Comparison of ENCODE assay signal across 9 mouse cellular contexts in genomic region chr15:88866934-88867356, GRCm38 (mm10). TPM values are rescaled to one million over a fixed set of nuclear protein-coding genes. Genes with fewer than 3 reads are reported as not detected.
A peak's percentile ranks its signal among the peaks of the same experiment; 100 is the strongest.
DNase-seq lines count a peak whose midpoint lies in the region; ATAC-seq and TF ChIP-seq lines count a peak whose summit lies in the region.
"Had no signal": no experiment of that assay in that cellular context is flagged by ENCODE, and none has a peak within 500 bp of the region (broad histone marks: within the 10 kb centered on the region; RNA-seq: fewer than 3 reads in every experiment).

No protein-coding gene starts in this region.

- peaks cover 38% of the 10 kb centered on the region for H3K4me1 ChIP-seq in embryonic facial prominence, embryonic 15.5 days
- H3K4me1 ChIP-seq in liver, embryonic 13.5 days (replicated peaks): peaks cover 74% of the 10 kb centered on the region

- no peaks in the 10 kb centered on the region for H3K9me3 ChIP-seq in embryonic facial prominence, embryonic 15.5 days (replicated peaks)
- no peaks in the 10 kb centered on the region for H3K9me3 ChIP-seq in liver, embryonic 13.5 days (replicated peaks)

- no peak overlapping the region for H3K9ac ChIP-seq in embryonic facial prominence, embryonic 15.5 days
- no peak overlapping the region for H3K9ac ChIP-seq in liver, embryonic 13.5 days
- H3K9ac ChIP-seq: neural tube, embryonic 12.5 days had no signal

- intact Hi-C loops in left cerebral cortex, adult 2 months (cut with DNase I): no loop called here
- intact Hi-C loops in left cerebral cortex, postnatal 36 days (cut with DNase I): no loop called here
- intact Hi-C loops in left cerebral cortex, postnatal 4 days (cut with DNase I): no loop called here

- no peaks in the 10 kb centered on the region for H3K27me3 ChIP-seq in embryonic facial prominence, embryonic 15.5 days
- H3K27me3 ChIP-seq in liver, embryonic 13.5 days: no peaks in the 10 kb centered on the region
- H3K27me3 ChIP-seq: neural tube, embryonic 12.5 days had no signal

- DNase-seq in adrenal gland, adult (ENCODE audit: inconsistent age in 2 of 2, low spot score in 1 of 2): peak; percentile 72 to 88
- DNase-seq in adrenal gland, postnatal 4 days (ENCODE audit: low spot score in 2 of 2): no peak
- no peak for DNase-seq in left cerebral cortex, adult 2 months (ENCODE audit: extremely low spot score in 1 of 2, low spot score in 2 of 2)
- DNase-seq in left cerebral cortex, postnatal 36 days (ENCODE audit: low spot score in 2 of 2): no peak
- no peak for DNase-seq in liver, embryonic 13.5 days
- no peak for DNase-seq in left cerebral cortex, postnatal 4 days
- DNase-seq in layer of hippocampus, adult 9-10 months (ENCODE audit: low spot score): no peak

- 48% methylated on average over 7 of the region's 7 CpGs for WGBS in embryonic facial prominence, embryonic 15.5 days
- 42% methylated on average over 7 of the region's 7 CpGs for WGBS in liver, embryonic 13.5 days (ENCODE audit: insufficient replicate concordance)

- TF ChIP-seq CTCF in left cerebral cortex, adult 2 months (IDR thresholded peaks at IDR 0.05): no peak

- H3K4me3 ChIP-seq in left cerebral cortex, adult 2 months: no peak overlapping the region
- no peak overlapping the region for H3K4me3 ChIP-seq in embryonic facial prominence, embryonic 15.5 days (replicated peaks)
- no peak overlapping the region for H3K4me3 ChIP-seq in liver, embryonic 13.5 days (replicated peaks)
- H3K4me3 ChIP-seq: neural tube, embryonic 12.5 days had no signal

- peak overlapping the region; percentile 59 for H3K27ac ChIP-seq in left cerebral cortex, adult 2 months
- H3K27ac ChIP-seq in embryonic facial prominence, embryonic 15.5 days (replicated peaks): peak overlapping the region; percentile 40; the same call in 1 of the 2 replicates
- peak overlapping the region; percentile 56 for H3K27ac ChIP-seq in liver, embryonic 13.5 days
- H3K27ac ChIP-seq: neural tube, embryonic 12.5 days had no signal

- peaks cover 21% of the 10 kb centered on the region for H3K36me3 ChIP-seq in embryonic facial prominence, embryonic 15.5 days
- H3K36me3 ChIP-seq in liver, embryonic 13.5 days: peaks cover 24% of the 10 kb centered on the region

- no peak overlapping the region for H3K4me2 ChIP-seq in embryonic facial prominence, embryonic 15.5 days (replicated peaks)
- H3K4me2 ChIP-seq in liver, embryonic 13.5 days: no peak overlapping the region
- H3K4me2 ChIP-seq: neural tube, embryonic 12.5 days had no signal

- ATAC-seq in embryonic facial prominence, embryonic 15.5 days (ENCODE audit: insufficient number of reproducible peaks, low FRiP score, low TSS enrichment, low read depth): no peak
- ATAC-seq in liver, embryonic 13.5 days (ENCODE audit: low read depth): no peak

RNA-seq across cellular contexts. Expression of gene Pim3, which starts 5.0 kb away (rescaled TPM):
- 10 to 100 TPM; 45.9 to 48.8 TPM for total RNA-seq in adrenal gland, postnatal 4 days (2021)
- total RNA-seq in left cerebral cortex, adult 2 months (2021): 10 to 100 TPM; 46.8 to 50.0 TPM
- total RNA-seq in left cerebral cortex, postnatal 36 days (2021): 10 to 100 TPM; 35.0 to 51.0 TPM
- 63.0 and 64.8 TPM in 2 replicates for polyA plus RNA-seq in embryonic facial prominence, embryonic 15.5 days (2015; fragmentation: Nextera tagmentation; extraction: Ambion mirVana)
- 13.8 and 15.1 TPM in 2 replicates for polyA plus RNA-seq in liver, embryonic 13.5 days (2015; fragmentation: Nextera tagmentation; extraction: Ambion mirVana)
- total RNA-seq in left cerebral cortex, postnatal 4 days (2021): 10 to 100 TPM; 44.6 to 49.3 TPM

RNA-seq across cellular contexts. Expression of gene Creld2, which starts 47.5 kb away (rescaled TPM):
- 10 to 100 TPM; 28.0 to 36.1 TPM for total RNA-seq in adrenal gland, postnatal 4 days (2021)
- total RNA-seq in left cerebral cortex, adult 2 months (2021): 10 to 100 TPM; 22.1 to 26.3 TPM
- 10 to 100 TPM; 17.5 to 26.0 TPM for total RNA-seq in left cerebral cortex, postnatal 36 days (2021)
- polyA plus RNA-seq in embryonic facial prominence, embryonic 15.5 days (2015; fragmentation: Nextera tagmentation; extraction: Ambion mirVana): 86.5 and 87.7 TPM in 2 replicates
- polyA plus RNA-seq in liver, embryonic 13.5 days (2015; fragmentation: Nextera tagmentation; extraction: Ambion mirVana): 49.6 and 55.4 TPM in 2 replicates
- 10 to 100 TPM; 26.2 to 35.6 TPM for total RNA-seq in left cerebral cortex, postnatal 4 days (2021)

RNA-seq across cellular contexts. Expression of gene Alg12, which starts 47.8 kb away (rescaled TPM):
- total RNA-seq in adrenal gland, postnatal 4 days (2021): 10 to 100 TPM; 15.8 to 16.6 TPM
- total RNA-seq in left cerebral cortex, adult 2 months (2021): 10 to 100 TPM; 13.3 to 14.4 TPM
- 10 to 100 TPM; 12.8 to 15.7 TPM for total RNA-seq in left cerebral cortex, postnatal 36 days (2021)
- 10.7 and 14.2 TPM in 2 replicates for polyA plus RNA-seq in embryonic facial prominence, embryonic 15.5 days (2015; fragmentation: Nextera tagmentation; extraction: Ambion mirVana)
- 5.6 and 6.3 TPM in 2 replicates for polyA plus RNA-seq in liver, embryonic 13.5 days (2015; fragmentation: Nextera tagmentation; extraction: Ambion mirVana)
- 10 to 100 TPM; 10.1 to 11.5 TPM for total RNA-seq in left cerebral cortex, postnatal 4 days (2021)

Comparison
In these comparisons a context has a peak if more than half of its experiments do, and no peak if none do; other contexts are left out.
1. DNase-seq: peak in adrenal gland, adult (2 of 2); none in adrenal gland, postnatal 4 days (0 of 2), left cerebral cortex, adult 2 months (0 of 2), left cerebral cortex, postnatal 36 days (0 of 2), liver, embryonic 13.5 days (single experiment), left cerebral cortex, postnatal 4 days (single experiment) and layer of hippocampus, adult 9-10 months (single experiment).
2. Peak in every context shown above with its lines, with median percentiles within 50 percentile points of each other: H3K27ac ChIP-seq.